Mouse (Mus musculus): ENCODE measurements around the gene Ern2.

Gene Ern2

DNA sequence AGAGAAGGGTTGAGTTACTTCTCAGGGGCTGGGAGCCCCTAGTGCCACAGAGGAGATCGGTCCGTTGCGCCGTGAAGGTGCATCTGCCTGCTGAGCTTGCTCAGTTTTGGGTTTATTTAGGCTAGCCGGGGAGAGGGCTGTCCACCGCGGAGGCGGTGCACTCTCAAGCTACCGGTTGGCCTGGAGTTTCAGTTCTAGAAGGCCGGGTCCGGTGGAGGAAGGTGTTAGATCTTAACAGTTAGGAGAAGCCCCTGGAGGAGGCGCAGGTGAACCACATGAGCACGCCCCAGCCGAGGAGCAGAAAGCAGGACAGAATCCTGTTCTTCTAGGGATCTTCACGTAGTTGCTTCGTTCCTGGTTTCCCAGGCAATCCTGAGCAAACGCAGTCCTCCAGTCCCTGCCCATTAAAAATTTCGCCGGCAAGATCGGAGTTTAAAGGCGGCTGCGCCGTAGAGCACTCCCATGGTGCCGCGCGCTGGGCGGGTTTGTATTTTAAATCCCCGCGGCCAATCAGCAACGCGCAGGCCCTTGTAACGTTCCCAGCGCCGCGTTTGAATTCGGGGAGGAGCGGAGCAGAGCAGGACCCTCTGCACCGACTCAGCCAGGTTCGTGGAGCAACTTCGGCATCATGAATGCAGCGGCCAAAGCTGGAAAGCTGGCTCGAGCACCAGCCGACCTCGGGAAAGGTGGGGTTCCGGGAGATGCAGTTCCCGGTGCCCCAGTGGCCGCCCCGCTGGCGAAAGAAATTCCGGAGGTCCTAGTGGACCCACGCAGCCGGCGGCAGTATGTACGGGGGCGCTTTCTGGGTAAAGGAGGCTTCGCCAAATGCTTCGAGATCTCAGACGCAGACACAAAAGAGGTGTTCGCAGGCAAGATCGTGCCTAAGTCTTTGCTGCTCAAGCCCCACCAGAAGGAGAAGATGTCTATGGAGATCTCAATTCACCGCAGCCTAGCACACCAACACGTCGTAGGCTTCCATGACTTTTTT is 26.8 kb downstream of the Ern2 start, which contains the start of gene Plk1:
Gene Plk1, plus strand, starts transcription at position 525 of the 988 bp plus-strand sequence.
- peak; percentile 90 for DNase-seq

DNA sequence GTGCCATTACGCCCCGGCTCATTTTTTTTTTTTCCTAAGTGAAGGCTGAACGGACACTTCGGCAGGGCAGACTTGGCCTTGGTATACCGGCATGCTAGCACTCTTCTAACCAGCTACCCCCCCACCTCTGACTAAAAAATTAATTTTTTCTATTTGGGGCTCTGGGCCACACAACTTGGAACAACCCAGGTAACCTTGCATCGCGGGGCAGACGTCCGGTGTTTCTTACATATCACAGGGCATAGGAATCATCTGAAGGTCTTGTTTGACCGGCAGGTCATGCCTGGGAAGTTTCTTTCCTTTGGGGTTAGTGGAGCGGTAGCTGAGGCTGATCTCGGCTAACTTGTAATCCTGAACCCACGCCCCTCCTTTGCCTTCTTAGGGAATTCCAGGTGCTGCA is 27.5 kb downstream of the Ern2 start:
- no peak for DNase-seq

GRCm38 (mm10) chr7:122152473-122152872 is 33.5 kb downstream of the Ern2 start:
- peak; percentile 23 for DNase-seq

DNA sequence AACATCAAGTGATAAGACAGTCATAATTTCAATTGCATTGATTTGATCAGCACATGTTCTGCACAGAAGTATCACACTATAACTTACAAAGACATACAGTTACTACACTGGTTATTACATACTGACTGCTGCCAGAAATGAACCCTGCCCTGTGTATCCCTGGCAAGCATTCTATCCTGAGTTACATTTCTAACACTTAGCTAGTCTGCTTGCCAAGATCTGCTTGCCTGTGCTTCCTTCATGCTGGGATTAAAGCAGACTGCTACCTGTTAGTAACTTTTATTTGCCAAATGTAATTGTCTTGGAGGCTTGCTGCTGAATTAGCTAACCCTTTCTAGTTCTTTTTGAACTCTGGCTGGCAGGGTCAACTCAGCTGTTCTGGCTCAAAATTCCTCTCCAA is 45.0 kb downstream of the Ern2 start:
- no peak for DNase-seq

DNA sequence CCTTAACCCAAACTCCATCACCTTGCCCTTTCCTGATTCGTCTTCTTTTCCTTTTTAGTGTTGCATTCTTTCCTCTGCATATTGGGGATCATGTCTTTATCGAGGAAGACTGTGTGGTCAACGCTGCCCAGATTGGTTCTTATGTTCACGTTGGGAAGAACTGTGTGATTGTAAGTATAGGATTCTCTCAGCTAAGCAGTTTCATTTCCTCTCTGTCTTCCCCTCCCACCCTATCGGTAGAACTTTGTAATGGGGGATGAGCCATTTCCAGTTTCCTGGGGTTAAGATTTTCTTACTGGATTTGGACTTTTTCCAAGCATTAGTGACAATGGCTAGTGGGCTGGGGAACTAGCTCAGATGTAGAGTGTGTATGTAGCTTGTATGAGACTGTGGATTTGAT is 47.8 kb downstream of the Ern2 start:
- no peak for DNase-seq

GRCm38 (mm10) chr7:122137071-122137470 is 48.9 kb downstream of the Ern2 start:
- no peak for DNase-seq

DNA sequence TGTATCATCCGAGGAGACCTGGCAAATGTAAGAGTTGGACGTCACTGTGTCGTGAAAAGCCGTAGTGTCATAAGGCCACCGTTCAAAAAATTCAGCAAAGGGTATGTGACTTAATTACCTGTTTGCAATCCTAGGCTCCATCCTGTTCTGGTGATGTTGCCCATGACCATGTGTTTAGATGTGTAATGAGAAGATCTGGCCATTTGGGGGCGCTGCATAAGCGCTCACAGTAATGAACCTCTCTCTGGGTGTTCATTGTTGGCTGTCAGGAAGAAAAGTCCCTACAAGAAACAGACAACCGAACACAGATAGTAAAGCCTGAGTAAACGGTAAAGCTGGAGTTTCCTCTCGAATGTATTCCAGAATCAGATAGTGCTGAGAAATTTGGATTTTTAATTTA is 50.9 kb downstream of the Ern2 start:
- peak; percentile 24 for DNase-seq

DNA sequence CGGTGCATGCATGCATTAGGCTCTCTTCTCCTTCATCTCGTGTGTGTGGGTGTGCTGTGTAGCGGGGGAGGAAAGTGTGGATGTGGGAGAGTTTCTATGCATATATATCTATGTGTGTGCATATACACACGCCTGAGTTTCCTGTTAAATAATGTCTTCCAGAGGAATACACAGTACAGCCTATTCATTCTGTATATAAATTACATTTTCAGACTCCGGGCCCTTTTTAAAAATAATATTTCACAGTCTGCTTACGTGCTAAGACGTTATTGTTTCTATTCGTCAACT is 52.7 kb downstream of the Ern2 start:
- DNase-seq = no peak

- peak; percentile 98 for DNase-seq
These were observed 53.3 kb downstream of the Ern2 start, which contains the start of the genes Palb2 and Dctn5 for GRCm38 (mm10) chr7:122132497-122133337. Gene Palb2, minus strand, starts transcription at chr7:122132985. Gene Dctn5, plus strand, starts transcription at chr7:122133041.

- DNase-seq = no peak
These were observed 54.2 kb downstream of the Ern2 start for GRCm38 (mm10) chr7:122131834-122132233.

DNA sequence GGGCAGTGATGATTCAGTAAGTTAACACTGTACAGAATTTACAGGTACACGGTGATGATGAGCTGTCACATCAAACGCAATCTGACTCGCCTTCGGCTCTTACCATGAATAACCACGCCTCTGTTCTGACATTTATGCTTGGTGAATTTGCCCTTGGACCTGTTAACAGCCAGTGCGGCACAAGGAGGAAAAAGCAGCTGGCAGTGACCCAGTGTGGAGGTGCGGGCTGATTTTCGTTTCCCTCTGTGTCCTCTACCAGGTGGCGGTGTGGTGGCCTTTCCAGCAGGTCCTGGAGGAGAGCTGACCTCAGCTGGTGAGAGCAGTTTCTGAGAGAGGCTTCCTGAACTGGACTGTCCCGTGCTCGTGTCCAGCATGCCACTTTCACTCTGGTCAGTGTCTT is 59.1 kb downstream of the Ern2 start:
- DNase-seq = no peak

DNA sequence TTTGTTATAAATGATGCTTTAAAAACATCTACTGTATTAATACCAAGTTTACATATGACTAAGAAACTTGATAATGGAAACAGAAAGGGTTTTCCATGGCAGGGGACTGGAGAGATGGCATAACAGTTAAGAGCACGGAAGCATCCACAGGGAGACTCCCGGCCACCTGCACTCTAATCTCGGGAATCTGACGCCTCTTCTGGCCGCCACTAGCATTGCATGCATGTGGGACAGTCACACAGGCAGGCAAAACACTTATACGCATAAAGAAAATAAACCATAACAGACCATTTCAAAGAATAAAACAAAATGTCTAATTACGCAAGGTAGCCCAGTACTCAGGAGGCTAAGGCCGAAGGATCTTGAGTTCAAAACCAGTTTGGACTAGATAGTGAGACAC is 60.4 kb downstream of the Ern2 start:
- DNase-seq = no peak

DNA sequence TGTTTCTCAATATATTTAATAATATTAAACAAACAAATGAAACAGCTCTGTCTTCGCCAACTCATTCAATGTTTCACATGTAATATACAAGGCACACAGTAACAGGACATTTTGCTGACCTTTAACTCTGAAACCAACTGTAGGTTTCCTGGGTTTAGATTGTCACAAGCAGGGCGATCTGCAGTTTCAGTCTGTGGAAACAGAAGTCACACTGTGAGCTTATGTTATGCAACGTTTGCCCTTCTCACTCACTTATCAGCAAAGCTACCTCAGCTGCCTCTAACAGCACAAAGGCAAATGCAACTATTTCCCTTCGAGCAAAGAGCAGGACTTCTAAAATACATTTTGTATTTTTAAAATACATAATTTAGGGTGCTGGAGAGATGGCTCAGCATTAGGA is 62.5 kb downstream of the Ern2 start:
- DNase-seq = no peak
